Mouse (Mus musculus) myocyte (in vitro differentiated cells): ENCODE data around the gene Fyb2.

ENCODE experiments used
- MYOD1 ChIP-seq, 3 experiments: IDR thresholded peaks; one replicate each; pipeline ENCODE4 v1.6.1; 2011; ENCODE audit warnings: control low read depth in 2 of 3, low read depth in 2 of 3, mild to moderate bottlenecking in 2 of 3, moderate library complexity in 1 of 3; ENCODE audit not compliant: insufficient read length in 2 of 3, control insufficient read depth in 1 of 3
- POLR2A ChIP-seq: IDR thresholded peaks from one replicate; pipeline ENCODE4 v1.6.1; 2011; ENCODE audit warnings: low read depth, mild to moderate bottlenecking, control low read depth, moderate library complexity; ENCODE audit not compliant: insufficient read length
- POLR2AphosphoS2 ChIP-seq: IDR thresholded peaks from one replicate; pipeline ENCODE4 v1.6.1; 2011; ENCODE audit warnings: low read depth, control low read depth; ENCODE audit not compliant: insufficient read length
- USF1 ChIP-seq: IDR thresholded peaks from one replicate; pipeline ENCODE4 v1.6.1; 2011; ENCODE audit warnings: low read depth, mild to moderate bottlenecking, control low read depth, moderate library complexity

- TF ChIP-seq POLR2A (no peak), MYOD1 (IDR thresholded peaks at IDR 0.05; ENCODE audit: control insufficient read depth in 1 of 3, insufficient read length in 2 of 3, low read depth in 2 of 3) (no peak), USF1 (no peak), POLR2AphosphoS2 (no peak)
These were observed 72.8 kb downstream of the Fyb2 start for GRCm38 (mm10) chr4:104985960-104986632.
